Mouse (Mus musculus): Measurements from ENCODE around the gene Vmn2r17. TPM values are rescaled to one million over a fixed set of nuclear protein-coding genes. Genes with fewer than 3 reads are reported as not detected.

Vmn2r17 gene
- not detected in 4 replicates for total RNA-seq (2023)

DNA sequence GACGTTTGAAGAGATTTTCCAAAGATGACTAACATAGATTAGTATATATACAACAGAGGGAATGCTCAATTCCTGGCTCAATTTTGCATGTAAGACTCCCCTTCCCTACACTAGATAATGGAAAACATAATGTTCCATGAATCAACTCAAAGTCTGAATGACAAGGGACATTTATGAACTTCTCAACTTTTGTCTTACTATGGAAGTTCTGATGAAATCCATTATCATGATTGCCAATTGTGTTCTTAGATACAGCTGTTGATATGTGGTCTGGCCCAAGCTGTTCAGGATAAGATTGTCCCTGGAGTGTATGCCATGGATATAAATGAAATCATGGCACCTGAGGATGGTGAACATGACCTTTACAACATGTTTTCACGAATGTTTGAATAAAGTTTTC lies at the start of gene Vmn2r17:
Gene Vmn2r17, plus strand, starts transcription at position 301 of the 400 bp plus-strand sequence.

Other genes starting within 250 kb of the Vmn2r17 start
- not detected in 4 replicates for gene Vmn2r13, start 227.5 kb upstream of the Vmn2r17 start, total RNA-seq (2023)
- not detected in 4 replicates for gene Vmn2r14, start 195.0 kb upstream of the Vmn2r17 start, total RNA-seq (2023)
- gene Vmn2r15, start 122.0 kb upstream of the Vmn2r17 start, total RNA-seq (2023): not detected in 4 replicates
- not detected in 4 replicates for gene Vmn2r16, start 89.5 kb upstream of the Vmn2r17 start, total RNA-seq (2023)
- 113 to 122 TPM (median 115 TPM) in 4 replicates for gene Crlf2, start 139.3 kb downstream of the Vmn2r17 start, total RNA-seq (2023)